ENCODE assay signal across 9 mouse cellular contexts in genomic region chr1:82725875-82726185, GRCm38 (mm10). TPM values are rescaled to one million over a fixed set of nuclear protein-coding genes. Genes with fewer than 3 reads are reported as not detected.
DNase-seq lines count a peak whose midpoint lies in the region; ATAC-seq and TF ChIP-seq lines count a peak whose summit lies in the region.
"Had no signal": no experiment of that assay in that cellular context is flagged by ENCODE, and none has a peak within 500 bp of the region (broad histone marks: within the 10 kb centered on the region; RNA-seq: fewer than 3 reads in every experiment).

No protein-coding gene starts in this region.

- ATAC-seq in heart, embryonic 11.5 days (replicated peaks; ENCODE audit: insufficient number of reproducible peaks, low FRiP score, low TSS enrichment): no peak
- ATAC-seq in forebrain, embryonic 16.5 days: no peak
- peak; percentile 40 for ATAC-seq in megakaryocyte progenitor cell, adult 5-6 weeks (replicated peaks; ENCODE audit: poor library complexity)
- no peak for ATAC-seq in monocyte, adult 5-6 weeks (replicated peaks; ENCODE audit: insufficient number of reproducible peaks, low FRiP score, low TSS enrichment, poor library complexity, severe bottlenecking)

- intact Hi-C loops in left cerebral cortex, postnatal 25 days (cut with DNase I): no loop called here

- no peak for TF ChIP-seq EP300 in ES-Bruce4 (IDR thresholded peaks at IDR 0.05; ENCODE audit: insufficient read depth, low read depth, low read length)

- H3K4me1 ChIP-seq in heart, embryonic 11.5 days (ENCODE audit: control insufficient read depth, insufficient read depth, low read length): peaks cover 10% of the 10 kb centered on the region; the same call in 1 of the 2 replicates
- no peaks in the 10 kb centered on the region for H3K4me1 ChIP-seq in ES-Bruce4 (ENCODE audit: control insufficient read depth, insufficient read depth, low read length)
- peaks cover 11% of the 10 kb centered on the region for H3K4me1 ChIP-seq in forebrain, embryonic 16.5 days (replicated peaks; ENCODE audit: control insufficient read depth, insufficient read depth, low read length)

- peak overlapping the region; percentile 93 for H3K9ac ChIP-seq in heart, embryonic 11.5 days (ENCODE audit: low read depth, low read length)
- peak overlapping the region; percentile 95 for H3K9ac ChIP-seq in ES-Bruce4 (ENCODE audit: low read depth, poor library complexity, severe bottlenecking)
- peak overlapping the region; percentile 94 for H3K9ac ChIP-seq in forebrain, embryonic 16.5 days (replicated peaks; ENCODE audit: low read depth, low read length)

- no peak for TF ChIP-seq CTCF in ES-Bruce4 (IDR thresholded peaks at IDR 0.05; ENCODE audit: low read depth, low read length)

- peak overlapping the region; percentile 84 for H3K4me2 ChIP-seq in heart, embryonic 11.5 days
- peak overlapping the region; percentile 67 for H3K4me2 ChIP-seq in forebrain, embryonic 16.5 days (ENCODE audit: low read length)

- no peaks in the 10 kb centered on the region for H3K9me3 ChIP-seq in heart, embryonic 11.5 days (replicated peaks; ENCODE audit: control insufficient read depth, low read length)
- H3K9me3 ChIP-seq in ES-Bruce4 (replicated peaks; ENCODE audit: control insufficient read depth, insufficient read depth, low read length, poor library complexity, severe bottlenecking): no peaks in the 10 kb centered on the region
- no peaks in the 10 kb centered on the region for H3K9me3 ChIP-seq in forebrain, embryonic 16.5 days (ENCODE audit: control insufficient read depth, low read length)

- peak overlapping the region; percentile 86 for H3K4me3 ChIP-seq in heart, embryonic 11.5 days (ENCODE audit: low read depth, low read length)
- no peak overlapping the region for H3K4me3 ChIP-seq in ES-Bruce4 (ENCODE audit: low read depth, low read length)
- H3K4me3 ChIP-seq in forebrain, embryonic 16.5 days (replicated peaks; ENCODE audit: low read length): peak overlapping the region; percentile 78

- 52% methylated on average over 4 of the region's 4 CpGs for WGBS in heart, embryonic 11.5 days (ENCODE audit: insufficient replicate concordance)
- WGBS in forebrain, embryonic 16.5 days: 24% methylated on average over 4 of the region's 4 CpGs

- no peak for DNase-seq in heart, adult 9 months (ENCODE audit: low spot score in 2 of 2)
- no peak for DNase-seq in left cerebral cortex, postnatal 25 days (ENCODE audit: low spot score in 2 of 2)
- no peak for DNase-seq in thymus, postnatal 14 days

- no peaks in the 10 kb centered on the region for H3K27me3 ChIP-seq in heart, embryonic 11.5 days (ENCODE audit: control insufficient read depth, insufficient read depth, low read length)
- no peaks in the 10 kb centered on the region for H3K27me3 ChIP-seq in ES-Bruce4 (ENCODE audit: control insufficient read depth, insufficient read depth, low read length, poor library complexity, severe bottlenecking)
- H3K27me3 ChIP-seq in forebrain, embryonic 16.5 days (replicated peaks; ENCODE audit: control insufficient read depth, insufficient read depth, low read length): peaks cover 9% of the 10 kb centered on the region; the same call in 1 of the 2 replicates

- peaks cover 4% of the 10 kb centered on the region; the same call in 1 of the 2 replicates for H3K36me3 ChIP-seq in heart, embryonic 11.5 days (ENCODE audit: control insufficient read depth, insufficient read depth, low read length)
- peaks cover 12% of the 10 kb centered on the region for H3K36me3 ChIP-seq in ES-Bruce4 (ENCODE audit: control insufficient read depth, insufficient read depth, low read length, poor library complexity, severe bottlenecking)
- peaks cover 11% of the 10 kb centered on the region for H3K36me3 ChIP-seq in forebrain, embryonic 16.5 days (ENCODE audit: control insufficient read depth, insufficient read depth)

- TF ChIP-seq POLR2A in ES-Bruce4 (IDR thresholded peaks at IDR 0.05; ENCODE audit: insufficient read depth, low read length): no peak

- no peak overlapping the region for H3K27ac ChIP-seq in heart, embryonic 11.5 days (ENCODE audit: low read depth, low read length)
- no peak overlapping the region for H3K27ac ChIP-seq in ES-Bruce4 (ENCODE audit: insufficient read depth, low read length)
- H3K27ac ChIP-seq in forebrain, embryonic 16.5 days (ENCODE audit: low read length): no peak overlapping the region

RNA-seq across cellular contexts. Expression of gene Mff, which starts 1.1 kb away (rescaled TPM):
- 220 and 228 TPM in 2 replicates for polyA plus RNA-seq in heart, embryonic 11.5 days (2014; fragmentation: Nextera tagmentation; extraction: Ambion mirVana)
- 157 and 170 TPM in 2 replicates for polyA plus RNA-seq in ES-Bruce4 (2011; ENCODE audit: insufficient read depth, insufficient read length, low read depth, missing spikeins)
- 410 and 433 TPM in 2 replicates for polyA plus RNA-seq in forebrain, embryonic 16.5 days (2015; fragmentation: Nextera tagmentation; extraction: Ambion mirVana)
- total RNA-seq in megakaryocyte progenitor cell, adult 5-6 weeks (2015): 118 and 129 TPM in 2 replicates
- total RNA-seq in megakaryocyte progenitor cell, adult 5-6 weeks (2017): 65.0 and 106 TPM in 2 replicates
- total RNA-seq in left cerebral cortex, postnatal 25 days (2021): 100 to 1,000 TPM; 274 to 279 TPM
- 102 to 146 TPM (median 118 TPM) in 3 replicates for total RNA-seq in monocyte, adult 5-6 weeks (2017)

RNA-seq across cellular contexts. Expression of gene Tm4sf20, which starts 42.4 kb away (rescaled TPM):
- polyA plus RNA-seq in heart, embryonic 11.5 days (2014; fragmentation: Nextera tagmentation; extraction: Ambion mirVana): 0.29 TPM in 1 of 2 replicates, not detected in the other
- polyA plus RNA-seq in ES-Bruce4 (2011; ENCODE audit: insufficient read depth, insufficient read length, low read depth, missing spikeins): not detected in 2 replicates
- not detected in 2 replicates for polyA plus RNA-seq in forebrain, embryonic 16.5 days (2015; fragmentation: Nextera tagmentation; extraction: Ambion mirVana)
- total RNA-seq in megakaryocyte progenitor cell, adult 5-6 weeks (2015): not detected in 2 replicates
- not detected in 2 replicates for total RNA-seq in megakaryocyte progenitor cell, adult 5-6 weeks (2017)
- total RNA-seq in left cerebral cortex, postnatal 25 days (2021): not detected
- 2.3 TPM in 1 of 3 replicates, not detected in the others for total RNA-seq in monocyte, adult 5-6 weeks (2017)
- polyA plus RNA-seq: gonadal fat pad, adult 2 months had no signal

RNA-seq across cellular contexts. Expression of gene Gm47791, which starts 45.2 kb away (rescaled TPM):
- polyA plus RNA-seq in heart, embryonic 11.5 days (2014; fragmentation: Nextera tagmentation; extraction: Ambion mirVana): not detected in 2 replicates
- polyA plus RNA-seq in ES-Bruce4 (2011; ENCODE audit: insufficient read depth, insufficient read length, low read depth, missing spikeins): not detected in 2 replicates
- not detected in 2 replicates for polyA plus RNA-seq in forebrain, embryonic 16.5 days (2015; fragmentation: Nextera tagmentation; extraction: Ambion mirVana)
- not detected in 2 replicates for total RNA-seq in megakaryocyte progenitor cell, adult 5-6 weeks (2015)
- not detected in 2 replicates for total RNA-seq in megakaryocyte progenitor cell, adult 5-6 weeks (2017)
- not detected for total RNA-seq in left cerebral cortex, postnatal 25 days (2021)
- not detected in 3 replicates for total RNA-seq in monocyte, adult 5-6 weeks (2017)
- polyA plus RNA-seq: gonadal fat pad, adult 2 months had no signal
